8 mouse cellular contexts compared by ENCODE assay signal in genomic region chr7:27224877-27225575, GRCm38 (mm10). TPM values are rescaled to one million over a fixed set of nuclear protein-coding genes. Genes with fewer than 3 reads are reported as not detected.
DNase-seq lines count a peak whose midpoint lies in the region; ATAC-seq lines count a peak whose summit lies in the region.

No protein-coding gene starts in this region.

- peak overlapping the region; percentile 14; the same call in 1 of the 2 replicates for H3K4me3 ChIP-seq in kidney, embryonic 16.5 days (ENCODE audit: low read length)
- H3K4me3 ChIP-seq in forebrain, embryonic 12.5 days (replicated peaks) = 0 out of 2 replicates have a peak overlapping the region, but pooled peaks have one; percentile 2
- H3K4me3 ChIP-seq in hindbrain, embryonic 14.5 days (replicated peaks; ENCODE audit: low read length) = peak overlapping the region; percentile 54
- H3K4me3 ChIP-seq in midbrain, embryonic 11.5 days (ENCODE audit: low read depth, low read length) = no peak overlapping the region

- H3K36me3 ChIP-seq in kidney, embryonic 16.5 days (ENCODE audit: insufficient read depth, low read length) = no peaks in the 10 kb centered on the region
- H3K36me3 ChIP-seq in forebrain, embryonic 12.5 days (replicated peaks) = peaks cover under 1% of the 10 kb centered on the region; the same call in 1 of the 2 replicates
- peaks cover 15% of the 10 kb centered on the region for H3K36me3 ChIP-seq in hindbrain, embryonic 14.5 days (replicated peaks; ENCODE audit: control insufficient read depth, insufficient read depth)
- H3K36me3 ChIP-seq in midbrain, embryonic 11.5 days (ENCODE audit: control insufficient read depth, insufficient read depth, low read length) = 0 out of 2 replicates have a peak, but pooled peaks cover 2% of the 10 kb centered on the region

- peaks cover 46% of the 10 kb centered on the region for H3K4me1 ChIP-seq in kidney, embryonic 16.5 days (ENCODE audit: insufficient read depth, low read length)
- H3K4me1 ChIP-seq in forebrain, embryonic 12.5 days = peaks cover 53% of the 10 kb centered on the region
- H3K4me1 ChIP-seq in hindbrain, embryonic 14.5 days (replicated peaks; ENCODE audit: control insufficient read depth, insufficient read depth, low read length) = peaks cover 45% of the 10 kb centered on the region
- peaks cover 28% of the 10 kb centered on the region for H3K4me1 ChIP-seq in midbrain, embryonic 11.5 days (ENCODE audit: control insufficient read depth, insufficient read depth, low read length)

- DNase-seq in kidney, postnatal 36 days = no peak
- DNase-seq in adrenal gland, adult 18-20 months (ENCODE audit: low spot score in 2 of 2) = peak; percentile 36 to 49
- no peak for DNase-seq in hindbrain, embryonic 14.5 days (ENCODE audit: low spot score)
- no peak for DNase-seq in midbrain, embryonic 11.5 days (ENCODE audit: low spot score, missing footprints)
- DNase-seq in thymus, postnatal 36 days = no peak

- WGBS in kidney, embryonic 16.5 days = 69% methylated on average over 11 of the region's 11 CpGs
- 90% methylated on average over 11 of the region's 11 CpGs for WGBS in forebrain, embryonic 12.5 days
- WGBS in hindbrain, embryonic 14.5 days = 71% methylated on average over 11 of the region's 11 CpGs
- 80% methylated on average over 11 of the region's 11 CpGs for WGBS in midbrain, embryonic 11.5 days

- no peaks in the 10 kb centered on the region for H3K9me3 ChIP-seq in kidney, embryonic 16.5 days (ENCODE audit: low read length)
- no peaks in the 10 kb centered on the region for H3K9me3 ChIP-seq in forebrain, embryonic 12.5 days
- H3K9me3 ChIP-seq in hindbrain, embryonic 14.5 days (ENCODE audit: control insufficient read depth, low read length) = no peaks in the 10 kb centered on the region
- no peaks in the 10 kb centered on the region for H3K9me3 ChIP-seq in midbrain, embryonic 11.5 days (ENCODE audit: control insufficient read depth, low read length)

- peak overlapping the region; percentile 41 for H3K9ac ChIP-seq in kidney, embryonic 16.5 days (replicated peaks; ENCODE audit: low read length)
- H3K9ac ChIP-seq in forebrain, embryonic 12.5 days = peak overlapping the region; percentile 26; the same call in 1 of the 2 replicates
- peak overlapping the region; percentile 71 for H3K9ac ChIP-seq in hindbrain, embryonic 14.5 days
- 0 out of 2 replicates have a peak overlapping the region, but pooled peaks have one; percentile 21 for H3K9ac ChIP-seq in midbrain, embryonic 11.5 days (ENCODE audit: low read length)

- H3K4me2 ChIP-seq in kidney, embryonic 16.5 days (replicated peaks; ENCODE audit: low read depth, low read length) = peak overlapping the region; percentile 14; the same call in 1 of the 2 replicates
- H3K4me2 ChIP-seq in forebrain, embryonic 12.5 days = peak overlapping the region; percentile 91
- peak overlapping the region; percentile 92 for H3K4me2 ChIP-seq in hindbrain, embryonic 14.5 days (replicated peaks)
- H3K4me2 ChIP-seq in midbrain, embryonic 11.5 days = no peak overlapping the region

- no peak overlapping the region for H3K27ac ChIP-seq in kidney, embryonic 16.5 days (ENCODE audit: low read length)
- no peak overlapping the region for H3K27ac ChIP-seq in forebrain, embryonic 12.5 days
- H3K27ac ChIP-seq in hindbrain, embryonic 14.5 days = no peak overlapping the region
- H3K27ac ChIP-seq in midbrain, embryonic 11.5 days (ENCODE audit: low read depth, low read length) = no peak overlapping the region

- ATAC-seq in kidney, embryonic 16.5 days (ENCODE audit: low FRiP score, low TSS enrichment) = no peak
- ATAC-seq in forebrain, embryonic 12.5 days (ENCODE audit: low FRiP score) = no peak
- ATAC-seq in hindbrain, embryonic 14.5 days (ENCODE audit: low FRiP score) = no peak
- no peak for ATAC-seq in midbrain, embryonic 11.5 days (ENCODE audit: low FRiP score)
- no peak for ATAC-seq in erythroid progenitor cell, adult 5-6 weeks (replicated peaks; ENCODE audit: low FRiP score, poor library complexity, severe bottlenecking)

- H3K27me3 ChIP-seq in kidney, embryonic 16.5 days (ENCODE audit: insufficient read depth, low read length) = no peaks in the 10 kb centered on the region
- H3K27me3 ChIP-seq in forebrain, embryonic 12.5 days = no peaks in the 10 kb centered on the region
- H3K27me3 ChIP-seq in hindbrain, embryonic 14.5 days (ENCODE audit: control insufficient read depth, insufficient read depth, low read length) = no peaks in the 10 kb centered on the region
- H3K27me3 ChIP-seq in midbrain, embryonic 11.5 days (ENCODE audit: control insufficient read depth, insufficient read depth, low read length) = no peaks in the 10 kb centered on the region

RNA-seq across cellular contexts. Expression of gene Itpkc, which starts 3.4 kb away (rescaled TPM):
- polyA plus RNA-seq in kidney, embryonic 16.5 days (2015; fragmentation: Nextera tagmentation; extraction: Ambion mirVana) = 5.5 and 6.4 TPM in 2 replicates
- total RNA-seq in adrenal gland, adult 18-20 months (2021) = 10 to 100 TPM; 14.5 to 17.9 TPM
- polyA plus RNA-seq in forebrain, embryonic 12.5 days (2016; fragmentation: Nextera tagmentation; extraction: Ambion mirVana) = 6.3 and 7.5 TPM in 2 replicates
- polyA plus RNA-seq in hindbrain, embryonic 14.5 days (2014; fragmentation: Nextera tagmentation; extraction: Ambion mirVana) = 6.5 and 8.7 TPM in 2 replicates
- 5.0 and 6.6 TPM in 2 replicates for polyA plus RNA-seq in midbrain, embryonic 11.5 days (2014; fragmentation: Nextera tagmentation; extraction: Ambion mirVana)
- 1.8 and 4.2 TPM in 2 replicates for total RNA-seq in erythroid progenitor cell, adult 5-6 weeks (2015; ENCODE audit: low replicate concordance)
- 0.39 and 5.4 TPM in 2 replicates for total RNA-seq in erythroid progenitor cell, adult 5-6 weeks (2017; ENCODE audit: low replicate concordance)

RNA-seq across cellular contexts. Expression of gene Coq8b, which starts 7.8 kb away (rescaled TPM):
- polyA plus RNA-seq in kidney, embryonic 16.5 days (2015; fragmentation: Nextera tagmentation; extraction: Ambion mirVana) = 26.4 and 28.6 TPM in 2 replicates
- 10 to 100 TPM; 38.2 to 68.0 TPM for total RNA-seq in adrenal gland, adult 18-20 months (2021)
- 20.2 and 21.0 TPM in 2 replicates for polyA plus RNA-seq in forebrain, embryonic 12.5 days (2016; fragmentation: Nextera tagmentation; extraction: Ambion mirVana)
- 17.4 and 17.8 TPM in 2 replicates for polyA plus RNA-seq in hindbrain, embryonic 14.5 days (2014; fragmentation: Nextera tagmentation; extraction: Ambion mirVana)
- polyA plus RNA-seq in midbrain, embryonic 11.5 days (2014; fragmentation: Nextera tagmentation; extraction: Ambion mirVana) = 16.1 and 16.6 TPM in 2 replicates
- total RNA-seq in erythroid progenitor cell, adult 5-6 weeks (2015; ENCODE audit: low replicate concordance) = 2.9 TPM in 1 of 2 replicates, not detected in the other
- total RNA-seq in erythroid progenitor cell, adult 5-6 weeks (2017; ENCODE audit: low replicate concordance) = 7.7 TPM in 1 of 2 replicates, not detected in the other

RNA-seq across cellular contexts. Expression of gene Snrpa, which starts 29.0 kb away (rescaled TPM):
- polyA plus RNA-seq in kidney, embryonic 16.5 days (2015; fragmentation: Nextera tagmentation; extraction: Ambion mirVana) = 305 and 323 TPM in 2 replicates
- 10 to 100 TPM; 65.7 to 67.2 TPM for total RNA-seq in adrenal gland, adult 18-20 months (2021)
- polyA plus RNA-seq in forebrain, embryonic 12.5 days (2016; fragmentation: Nextera tagmentation; extraction: Ambion mirVana) = 302 and 306 TPM in 2 replicates
- 192 and 195 TPM in 2 replicates for polyA plus RNA-seq in hindbrain, embryonic 14.5 days (2014; fragmentation: Nextera tagmentation; extraction: Ambion mirVana)
- polyA plus RNA-seq in midbrain, embryonic 11.5 days (2014; fragmentation: Nextera tagmentation; extraction: Ambion mirVana) = 339 and 364 TPM in 2 replicates
- total RNA-seq in erythroid progenitor cell, adult 5-6 weeks (2015; ENCODE audit: low replicate concordance) = 41.1 and 41.9 TPM in 2 replicates
- 7.8 and 14.8 TPM in 2 replicates for total RNA-seq in erythroid progenitor cell, adult 5-6 weeks (2017; ENCODE audit: low replicate concordance)

RNA-seq across cellular contexts. Expression of gene BC024978, which starts 29.4 kb away (rescaled TPM):
- 4.1 TPM in 2 replicates for polyA plus RNA-seq in kidney, embryonic 16.5 days (2015; fragmentation: Nextera tagmentation; extraction: Ambion mirVana)
- total RNA-seq in adrenal gland, adult 18-20 months (2021) = 10 to 100 TPM; 23.7 to 24.0 TPM
- polyA plus RNA-seq in forebrain, embryonic 12.5 days (2016; fragmentation: Nextera tagmentation; extraction: Ambion mirVana) = 3.9 and 4.1 TPM in 2 replicates
- polyA plus RNA-seq in hindbrain, embryonic 14.5 days (2014; fragmentation: Nextera tagmentation; extraction: Ambion mirVana) = 3.4 and 3.5 TPM in 2 replicates
- 4.0 and 4.1 TPM in 2 replicates for polyA plus RNA-seq in midbrain, embryonic 11.5 days (2014; fragmentation: Nextera tagmentation; extraction: Ambion mirVana)
- total RNA-seq in erythroid progenitor cell, adult 5-6 weeks (2015; ENCODE audit: low replicate concordance) = 0.84 and 9.4 TPM in 2 replicates
- total RNA-seq in erythroid progenitor cell, adult 5-6 weeks (2017; ENCODE audit: low replicate concordance) = not detected in 2 replicates

RNA-seq across cellular contexts. Expression of gene Numbl, which starts 33.2 kb away (rescaled TPM):
- 13.5 and 16.4 TPM in 2 replicates for polyA plus RNA-seq in kidney, embryonic 16.5 days (2015; fragmentation: Nextera tagmentation; extraction: Ambion mirVana)
- 1 to 10 TPM; 6.8 to 7.7 TPM for total RNA-seq in adrenal gland, adult 18-20 months (2021)
- polyA plus RNA-seq in forebrain, embryonic 12.5 days (2016; fragmentation: Nextera tagmentation; extraction: Ambion mirVana) = 40.6 and 41.8 TPM in 2 replicates
- polyA plus RNA-seq in hindbrain, embryonic 14.5 days (2014; fragmentation: Nextera tagmentation; extraction: Ambion mirVana) = 36.2 and 39.2 TPM in 2 replicates
- 16.9 and 17.7 TPM in 2 replicates for polyA plus RNA-seq in midbrain, embryonic 11.5 days (2014; fragmentation: Nextera tagmentation; extraction: Ambion mirVana)
- 0.72 TPM in 1 of 2 replicates, not detected in the other for total RNA-seq in erythroid progenitor cell, adult 5-6 weeks (2015; ENCODE audit: low replicate concordance)
- total RNA-seq in erythroid progenitor cell, adult 5-6 weeks (2017; ENCODE audit: low replicate concordance) = under 0.01 and 2.0 TPM in 2 replicates

Comparison
In these comparisons a context has a peak if more than half of its experiments do, and no peak if none do; other contexts are left out.
1. H3K9ac ChIP-seq: peak in every context shown above with its lines; median percentile 71 in hindbrain, embryonic 14.5 days; 41 in kidney, embryonic 16.5 days; 26 in forebrain, embryonic 12.5 days; 21 in midbrain, embryonic 11.5 days.
2. DNase-seq: peak in adrenal gland, adult 18-20 months (2 of 2); none in kidney, postnatal 36 days (0 of 2), hindbrain, embryonic 14.5 days (single experiment), midbrain, embryonic 11.5 days (single experiment) and thymus, postnatal 36 days (0 of 2).